Mouse (Mus musculus) E14TG2a.4 (cell line): ENCODE results near the gene Syp.
A peak's percentile ranks its signal among the peaks of the same experiment; 100 is the strongest.

Source experiments
- H3K27me3 ChIP-seq: 2 replicates; pipeline ENCODE4 v1.6.1; 2014; ENCODE audit warnings: low read length, control low read depth; ENCODE audit not compliant: insufficient read depth
- H3K36me3 ChIP-seq: 2 replicates; pipeline ENCODE4 v1.6.1; 2014; ENCODE audit warnings: low read length, control low read depth; ENCODE audit not compliant: insufficient read depth
- H3K4me1 ChIP-seq: replicated peaks from 2 replicates; pipeline ENCODE4 v1.6.1; 2014; ENCODE audit warnings: low read depth, low read length, control low read depth
- H3K4me3 ChIP-seq: replicated peaks from 2 replicates; pipeline ENCODE4 v1.5.1; 2014; ENCODE audit warnings: mild to moderate bottlenecking, low read length
- H3K9me3 ChIP-seq: 2 replicates; pipeline ENCODE4 v1.6.1; 2014; ENCODE audit warnings: low read length, control low read depth
- CTCF ChIP-seq: conservative IDR thresholded peaks from 2 replicates; pipeline ENCODE4 v1.5.1; 2014; ENCODE audit warnings: low read length
- NANOG ChIP-seq: IDR thresholded peaks from 2 replicates; pipeline ENCODE4 v1.6.1; 2014; ENCODE audit warnings: borderline replicate concordance, low read length, mixed read lengths
- POU5F1 ChIP-seq: IDR thresholded peaks from 2 replicates; pipeline ENCODE4 v1.6.1; 2014; ENCODE audit warnings: low read length, borderline replicate concordance

Syp gene

DNA sequence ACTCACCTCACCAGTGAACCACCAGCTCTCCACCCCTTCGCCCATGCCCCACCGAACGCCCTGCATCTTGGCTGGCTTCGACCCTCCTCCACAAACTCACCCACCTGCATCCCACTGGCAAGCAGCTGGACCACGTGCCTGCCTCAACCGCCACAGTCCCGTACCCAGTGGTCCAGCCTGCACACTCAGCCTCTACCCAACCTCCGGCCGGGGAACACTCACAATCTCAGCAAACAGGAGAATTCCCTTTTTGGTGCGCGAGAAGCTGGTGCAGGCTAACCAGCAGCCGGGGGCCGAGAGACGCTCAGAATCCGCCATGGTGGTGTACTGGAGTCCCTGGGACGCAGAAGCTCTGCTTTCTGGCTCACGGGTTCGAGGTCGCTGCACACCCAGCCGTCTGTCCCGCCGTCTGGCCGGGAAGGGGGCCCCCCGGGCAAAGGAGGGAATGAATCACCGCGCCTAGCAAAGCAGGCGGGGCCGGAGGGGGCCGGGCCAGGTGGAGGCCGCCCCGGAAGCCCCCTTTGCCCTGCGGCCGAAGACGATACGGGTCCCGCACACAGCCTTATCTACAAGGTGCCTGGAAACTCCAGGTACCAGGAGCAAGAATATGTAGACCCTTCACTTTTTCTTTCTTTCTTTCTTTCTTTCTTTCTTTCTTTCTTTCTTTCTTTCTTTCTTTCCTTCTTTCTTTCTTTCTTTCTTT is 32.8 kb downstream of the Syp start, which contains the start of gene Plp2:
TSS of gene Plp2 (minus strand) at position 470 of the 703 bp plus-strand sequence.
- Histone ChIP-seq H3K4me3 (peak within 1 kb of the TSS; percentile 86), H3K9me3 (no peaks in the 10 kb centered on the region), H3K36me3 (peaks cover 25% of the 10 kb centered on the region), H3K27me3 (no peaks in the 10 kb centered on the region), H3K4me1 (peaks cover 67% of the 10 kb centered on the region)
- TF ChIP-seq NANOG = no peak
- TF ChIP-seq POU5F1 = no peak
- no peak for TF ChIP-seq CTCF

DNA sequence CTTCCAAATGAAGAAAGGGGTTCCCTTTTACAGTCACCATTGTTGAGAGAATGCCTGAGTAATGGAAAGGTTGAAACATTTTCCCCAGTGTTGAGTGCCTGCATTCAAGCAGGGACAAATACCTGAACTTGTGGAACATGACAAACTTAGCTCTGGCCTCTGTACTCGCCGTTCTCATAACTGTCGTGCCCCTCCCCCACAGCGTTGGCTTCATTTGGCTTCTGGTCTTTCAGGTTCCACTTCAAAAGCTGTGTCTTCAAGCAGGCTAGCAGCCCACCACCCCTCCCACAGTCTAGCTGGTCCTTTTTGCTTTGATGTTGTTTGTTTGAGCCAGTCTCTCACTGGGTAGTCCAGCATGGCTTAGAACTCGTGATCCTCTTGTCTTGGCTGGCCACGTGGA is 34.5 kb downstream of the Syp start:
- Histone ChIP-seq H3K9me3 (no peaks in the 10 kb centered on the region), H3K27me3 (no peaks in the 10 kb centered on the region), H3K4me3 (no peak overlapping the region), H3K4me1 (peaks cover 51% of the 10 kb centered on the region), H3K36me3 (peaks cover 14% of the 10 kb centered on the region)
- TF ChIP-seq CTCF = no peak
- no peak for TF ChIP-seq POU5F1
- TF ChIP-seq NANOG = no peak

GRCm38 (mm10) chrX:7673578-7674281 is 35.5 kb downstream of the Syp start:
- H3K36me3 ChIP-seq = peaks cover 8% of the 10 kb centered on the region
- no peaks in the 10 kb centered on the region for H3K27me3 ChIP-seq
- no peaks in the 10 kb centered on the region for H3K9me3 ChIP-seq
- H3K4me3 ChIP-seq = peak overlapping the region; percentile 75
- no peak for TF ChIP-seq POU5F1
- TF ChIP-seq NANOG = no peak
- TF ChIP-seq CTCF = no peak
- H3K4me1 ChIP-seq = peaks cover 46% of the 10 kb centered on the region

DNA sequence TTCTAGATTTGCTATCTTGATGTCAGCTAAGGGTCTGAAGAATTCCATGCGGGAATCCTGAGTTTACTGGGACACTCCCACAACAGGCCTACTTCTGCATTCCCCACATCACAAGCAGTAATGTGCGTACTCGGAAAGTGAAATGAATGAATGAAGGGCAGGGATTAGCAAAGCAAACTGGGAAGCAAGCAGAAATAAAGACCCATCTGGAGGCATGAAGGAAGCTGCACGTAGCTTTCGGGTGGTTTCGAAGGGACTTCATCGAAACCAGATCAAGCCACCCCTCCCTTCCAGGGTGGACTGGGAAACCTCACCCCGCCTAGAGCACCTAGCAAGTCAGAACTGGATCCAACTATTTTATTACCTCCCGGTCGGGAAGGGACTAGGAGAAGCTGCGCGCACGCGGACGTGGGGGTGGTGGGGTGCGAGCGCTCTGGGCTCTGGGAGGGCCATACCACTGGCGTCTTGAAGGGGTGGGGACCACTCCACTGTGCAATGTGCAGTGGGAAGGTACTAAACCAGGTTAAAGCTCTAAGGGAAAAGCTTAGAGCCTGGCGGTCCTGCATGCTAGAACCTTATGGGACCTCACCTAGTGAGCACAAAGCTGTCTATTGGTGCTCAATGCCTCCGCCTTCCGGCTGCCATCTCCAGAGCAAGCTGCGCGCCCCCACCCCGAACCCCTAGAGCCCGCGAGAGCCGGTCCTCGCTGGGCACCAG is 36.2 kb downstream of the Syp start:
- Histone ChIP-seq H3K36me3 (peaks cover 1% of the 10 kb centered on the region), H3K9me3 (no peaks in the 10 kb centered on the region), H3K4me1 (peaks cover 42% of the 10 kb centered on the region), H3K27me3 (no peaks in the 10 kb centered on the region), H3K4me3 (peak overlapping the region; percentile 75)
- no peak for TF ChIP-seq CTCF
- no peak for TF ChIP-seq NANOG
- no peak for TF ChIP-seq POU5F1

DNA sequence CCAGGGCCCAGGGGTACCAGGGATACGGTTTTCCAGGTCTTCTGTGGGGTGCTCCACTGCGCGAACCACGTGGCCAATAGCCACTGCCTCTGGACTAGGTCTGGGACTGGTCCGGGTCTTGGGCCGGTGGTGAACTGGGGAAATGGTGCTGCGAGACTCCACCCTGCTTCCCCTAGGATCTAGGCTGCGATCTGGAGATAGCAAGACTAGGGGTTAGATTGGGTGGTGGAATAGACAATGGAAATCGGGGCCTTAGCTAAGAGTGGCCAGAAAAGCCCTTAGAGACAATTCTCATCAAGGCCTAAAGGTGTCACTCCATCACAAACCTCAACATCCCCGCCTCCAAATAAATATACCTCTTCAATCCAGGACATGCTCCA is 36.7 kb downstream of the Syp start:
- Histone ChIP-seq H3K9me3 (no peaks in the 10 kb centered on the region), H3K36me3 (no peaks in the 10 kb centered on the region), H3K4me1 (peaks cover 44% of the 10 kb centered on the region), H3K4me3 (peak overlapping the region; percentile 75), H3K27me3 (no peaks in the 10 kb centered on the region)
- TF ChIP-seq NANOG (no peak), POU5F1 (no peak), CTCF (no peak)

DNA sequence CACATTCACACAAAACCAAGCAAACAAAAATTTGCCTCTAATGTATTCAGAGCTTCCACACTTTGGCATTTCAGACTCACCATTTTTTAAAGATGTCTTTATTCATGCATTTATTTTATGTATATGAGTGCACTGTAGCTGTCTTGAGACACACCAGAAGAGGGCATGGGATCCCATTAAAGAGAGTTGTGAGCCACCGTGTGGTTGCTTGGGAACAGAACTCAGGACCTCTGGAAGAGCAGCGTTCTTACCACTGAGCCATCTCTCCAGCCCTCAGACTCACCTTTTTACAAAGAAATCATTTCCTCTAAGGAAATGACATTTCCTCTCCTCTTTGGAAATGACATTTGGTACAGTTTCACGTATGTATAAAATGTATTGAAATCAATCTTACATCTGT is 40.7 kb downstream of the Syp start:
- TF ChIP-seq POU5F1 (no peak), NANOG (no peak), CTCF (no peak)
- no peaks in the 10 kb centered on the region for H3K36me3 ChIP-seq
- H3K9me3 ChIP-seq = no peaks in the 10 kb centered on the region
- H3K27me3 ChIP-seq = no peaks in the 10 kb centered on the region; the same call in 1 of the 2 replicates
- H3K4me1 ChIP-seq = peaks cover 24% of the 10 kb centered on the region
- no peak overlapping the region for H3K4me3 ChIP-seq

DNA sequence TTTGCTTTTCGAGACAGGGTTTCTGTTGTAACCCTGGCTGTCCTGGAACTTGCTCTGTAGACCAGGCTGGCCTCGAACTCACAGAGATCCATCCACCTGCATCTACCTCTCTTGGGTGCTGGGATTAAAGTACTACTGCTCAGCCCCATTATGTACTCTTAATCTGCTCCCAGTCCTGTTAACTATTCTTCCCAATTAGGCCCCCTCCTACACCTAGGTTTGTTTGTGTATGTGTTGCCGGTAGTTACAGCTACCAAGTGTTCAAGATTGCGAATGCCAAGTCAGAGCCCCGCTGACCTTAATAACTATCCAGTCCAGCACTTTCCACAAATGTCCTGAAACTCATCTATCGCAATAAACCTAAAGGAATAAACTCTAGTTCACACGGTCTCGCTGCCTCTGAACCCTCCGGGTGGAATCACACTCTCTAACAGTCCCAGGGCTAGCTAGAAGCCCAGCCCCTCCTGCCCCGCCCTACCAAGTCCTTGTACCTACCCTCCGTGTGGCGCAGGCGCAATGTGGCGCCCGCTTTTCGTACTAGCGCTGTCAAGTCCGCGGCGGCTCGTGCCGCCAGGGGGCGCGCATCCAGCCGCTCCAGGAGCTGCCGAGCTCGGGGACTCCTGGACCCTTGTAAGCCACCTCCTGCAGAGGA is 41.3 kb downstream of the Syp start:
- Histone ChIP-seq H3K36me3 (no peaks in the 10 kb centered on the region), H3K27me3 (no peaks in the 10 kb centered on the region; the same call in 1 of the 2 replicates), H3K4me3 (peak overlapping the region; percentile 69), H3K4me1 (peaks cover 20% of the 10 kb centered on the region), H3K9me3 (no peaks in the 10 kb centered on the region)
- TF ChIP-seq CTCF = no peak
- TF ChIP-seq POU5F1 = no peak
- TF ChIP-seq NANOG = no peak

- TF ChIP-seq POU5F1 = no peak
- no peak for TF ChIP-seq NANOG
- TF ChIP-seq CTCF = no peak
- H3K4me3 ChIP-seq = peak overlapping the region; percentile 69
These were observed 41.8 kb downstream of the Syp start for GRCm38 (mm10) chrX:7680057-7680412.

More at GRCm38 (mm10) chrX:7680057-7680412, 41.8 kb downstream of the Syp start:
- H3K4me1 ChIP-seq = peaks cover 20% of the 10 kb centered on the region
- no peaks in the 10 kb centered on the region for H3K9me3 ChIP-seq
- H3K27me3 ChIP-seq = no peaks in the 10 kb centered on the region; the same call in 1 of the 2 replicates
- H3K36me3 ChIP-seq = no peaks in the 10 kb centered on the region
